Mouse (Mus musculus) heart, postnatal 10 days (tissue): ENCODE measurements around the gene Serpina3m. TPM values are rescaled to one million over a fixed set of nuclear protein-coding genes. Genes with fewer than 3 reads are reported as not detected.
"Not testable (repeated sequence)": the region's sequence is repeated elsewhere in the genome, so short reads cannot be mapped to it uniquely, and the experiment has no call there.

ENCODE experiments used
- DNase-seq, 2 experiments: peaks; one replicate each; pipeline ENCODE4 v3.0.0; 2021
- intact Hi-C: fragments of 180-260 bp; cut with DNase I; formaldehyde crosslinking; loops from one replicate; pipeline ENCODE4 v1.15.1; 2025
- total RNA-seq, 2 experiments: library from RNA; stranded (reverse); gene quantifications; 2 replicates each; pipeline ENCODE4 v1.2.3; 2021

The Serpina3m gene
- total RNA-seq, 2 experiments from 2014 or later: not detected

DNA sequence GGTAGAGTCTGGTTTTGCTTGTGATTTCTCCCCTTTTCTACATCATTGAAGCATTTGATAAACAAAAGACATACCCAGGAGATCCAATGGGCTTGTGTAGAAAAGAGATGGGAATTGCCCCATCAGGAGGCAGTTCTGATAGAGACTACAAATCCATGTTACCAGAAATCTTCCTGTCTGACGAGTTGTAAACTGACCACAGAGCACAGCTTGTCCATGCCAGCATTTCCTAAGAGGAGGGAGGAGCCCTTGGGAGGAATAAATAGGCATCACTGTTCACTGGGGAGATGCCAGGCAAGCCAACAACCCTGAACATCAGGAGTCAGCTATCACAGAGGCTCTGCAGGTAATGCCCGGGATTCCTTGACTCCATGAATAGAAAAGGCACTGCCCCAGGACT is 48.6 kb downstream of the Serpina3m start:
- DNase-seq: not testable (repeated sequence)

DNA sequence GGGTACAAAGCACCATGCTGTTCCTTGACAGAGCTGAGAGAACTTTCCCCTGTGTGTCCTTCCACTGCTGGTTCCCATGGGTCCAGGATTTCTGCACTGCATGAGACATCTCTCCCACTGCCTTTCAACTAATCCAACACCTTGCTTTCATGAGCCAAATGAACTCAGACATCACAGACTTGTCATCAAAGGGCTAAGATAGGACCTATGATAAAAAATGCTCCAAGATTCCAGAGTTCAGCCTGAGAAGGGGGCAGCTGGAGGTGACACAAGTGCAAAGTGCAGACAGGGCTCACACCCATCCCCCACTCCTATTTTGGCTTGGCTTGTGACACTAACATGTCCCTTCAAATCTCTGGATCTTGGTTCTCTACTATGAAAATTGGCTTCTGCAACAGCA is 50.2 kb downstream of the Serpina3m start:
- no peak for DNase-seq
- intact Hi-C loops: no loop called here

More for the DNA sequence above, 48.6 kb downstream of the Serpina3m start:
- intact Hi-C loops: not testable (repeated sequence)

DNA sequence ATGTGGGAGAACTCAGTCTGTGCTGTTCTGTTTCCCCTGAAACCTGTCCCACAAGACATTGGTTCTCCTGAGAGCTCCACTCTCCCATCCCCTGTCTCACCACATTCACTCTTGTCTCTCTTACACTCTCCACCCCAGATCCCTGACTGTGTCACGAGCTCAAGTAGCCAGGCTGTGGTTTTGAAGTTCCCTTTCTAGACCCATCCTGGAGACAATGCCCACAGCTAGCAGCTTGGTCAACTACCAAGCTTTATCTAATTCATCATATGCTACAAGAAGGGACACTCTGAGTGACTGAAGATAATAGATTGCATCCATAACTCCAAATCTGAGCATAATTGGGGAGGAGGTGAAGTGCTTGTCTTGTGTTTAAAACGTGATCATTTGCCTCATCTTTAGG is 52.8 kb downstream of the Serpina3m start:
- intact Hi-C loops: loop anchor here (5.0 kb wide), 1 partner anchor 244 kb away; no protein-coding TSS in a partner anchor
- not testable (repeated sequence) for DNase-seq

DNA sequence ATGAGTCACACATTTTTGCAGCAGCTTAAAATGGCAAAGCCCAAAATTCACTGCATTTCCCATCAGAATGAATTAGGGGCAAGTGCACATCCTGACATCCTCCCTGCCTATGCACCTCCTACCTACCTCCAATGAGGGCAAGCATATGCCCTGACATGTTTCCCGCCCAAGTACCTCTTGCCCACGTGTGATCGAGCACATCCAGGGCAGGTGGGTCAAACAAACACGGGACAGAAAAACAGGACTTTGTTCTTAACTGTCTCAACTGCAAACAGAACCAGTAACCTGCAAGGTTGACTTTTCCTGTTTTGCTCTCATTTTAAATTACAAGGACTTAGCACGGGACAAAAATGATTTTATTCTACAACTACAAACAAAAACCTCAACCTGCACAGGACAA is 65.7 kb downstream of the Serpina3m start:
- intact Hi-C loops: no loop called here
- no peak for DNase-seq

DNA sequence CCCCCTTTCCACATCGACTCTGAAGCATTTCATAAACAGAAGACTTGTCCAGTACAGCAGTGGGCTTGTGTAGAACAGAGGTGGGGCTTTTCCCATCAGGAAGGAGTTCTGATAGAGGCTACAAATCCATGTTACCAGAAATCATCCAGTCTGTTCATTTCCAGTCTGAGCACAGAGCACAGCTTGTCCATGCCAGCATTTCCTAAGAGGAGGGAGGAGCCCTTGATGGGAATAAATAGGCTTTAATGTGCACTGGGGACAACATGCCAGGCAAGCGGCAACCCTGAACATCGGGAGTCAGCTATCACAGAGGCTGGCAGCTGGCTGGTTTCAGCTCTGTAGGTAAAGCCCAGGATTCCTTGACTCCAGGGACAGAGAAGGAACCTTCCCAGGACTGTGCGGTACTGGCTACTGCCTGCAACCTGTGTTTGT is 68.2 kb downstream of the Serpina3m start, which contains the start of gene Serpina3n:
Gene Serpina3n, plus strand, starts transcription at position 276 of the 432 bp plus-strand sequence.
- intact Hi-C loops: no loop called here
- peak; percentile 6 to 7 for DNase-seq

DNA sequence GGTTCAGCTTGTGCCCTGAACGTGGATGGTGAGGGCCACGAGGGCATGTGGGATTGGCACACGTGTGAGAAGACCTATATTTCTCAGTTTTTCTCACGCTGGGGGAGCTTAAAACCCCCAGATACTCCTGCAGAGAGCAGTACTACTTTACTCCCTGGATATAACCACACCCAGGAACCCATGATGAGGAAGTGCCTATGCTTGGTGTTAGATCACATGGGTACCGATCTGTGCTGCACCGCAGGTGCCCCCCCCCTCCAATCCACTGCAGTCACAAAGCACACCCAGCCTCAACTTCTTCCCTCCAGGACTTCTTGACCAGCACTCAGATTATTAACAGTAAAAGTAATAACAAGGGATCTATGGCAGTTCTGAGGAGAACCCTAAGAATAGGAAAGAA is 74.2 kb downstream of the Serpina3m start:
- intact Hi-C loops: loop anchor here (10.0 kb wide), 1 partner anchor 188 kb away; no protein-coding TSS in a partner anchor
- no peak for DNase-seq

DNA sequence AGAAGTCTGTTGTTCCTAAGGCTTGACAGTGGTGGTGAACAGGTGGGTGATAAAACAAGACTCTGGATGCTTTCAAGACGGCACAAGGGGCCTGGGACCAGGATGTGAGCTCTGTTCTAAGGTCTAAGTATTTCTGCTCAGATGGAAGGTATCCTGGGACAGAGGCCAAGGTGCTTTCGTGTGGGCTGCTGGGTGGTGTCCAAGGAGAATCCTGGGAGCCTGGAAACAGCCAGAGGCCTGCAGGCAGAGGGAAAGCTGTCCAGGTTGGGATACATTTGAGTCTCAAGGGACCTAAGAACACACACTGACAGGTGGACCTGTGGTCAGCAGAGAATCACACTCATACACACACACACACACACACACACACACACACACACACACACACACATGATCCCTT is 76.3 kb downstream of the Serpina3m start:
- intact Hi-C loops: loop anchor here (10.0 kb wide), 1 partner anchor 190 kb away; no protein-coding TSS in a partner anchor
- DNase-seq: peak in 1 of 2 experiments; percentile 10

DNA sequence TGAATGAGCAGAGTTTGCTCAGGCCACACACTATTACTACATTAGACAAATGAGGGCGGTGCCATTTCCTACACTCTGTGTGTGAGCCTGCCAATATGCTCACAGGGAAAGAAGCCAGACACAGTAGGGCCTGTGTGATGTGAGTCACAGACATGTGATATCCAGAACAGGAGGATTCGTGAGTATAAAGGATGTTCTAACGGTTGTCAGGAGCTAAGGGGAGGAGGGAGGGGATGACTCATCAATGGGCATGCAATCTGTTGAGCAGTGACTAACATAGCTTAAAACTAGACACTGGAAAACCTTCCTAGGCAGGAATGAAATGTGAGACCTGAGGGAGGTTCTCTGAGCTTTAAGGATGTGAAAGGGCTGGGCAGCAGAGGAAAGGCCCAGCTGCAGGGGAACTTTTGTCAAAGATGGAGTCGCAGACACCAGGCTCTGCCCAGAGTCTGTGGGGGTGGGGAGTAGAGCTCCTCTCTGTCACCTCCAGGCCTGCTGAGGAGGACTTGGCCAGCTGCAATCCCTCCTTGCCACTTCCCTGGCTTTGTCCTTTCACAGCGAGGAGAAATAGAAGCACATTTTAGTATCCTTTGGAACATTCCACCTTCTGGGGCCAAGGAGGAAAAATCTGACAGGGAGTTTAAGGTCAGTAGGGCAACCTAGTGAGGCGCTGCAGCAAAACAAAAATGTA is 77.5 kb downstream of the Serpina3m start:
- intact Hi-C loops: loop anchor here (5.0 to 10.0 kb wide), 2 partner anchors 63 to 191 kb away; no protein-coding TSS in a partner anchor
- peak; percentile 57 to 66 for DNase-seq

DNA sequence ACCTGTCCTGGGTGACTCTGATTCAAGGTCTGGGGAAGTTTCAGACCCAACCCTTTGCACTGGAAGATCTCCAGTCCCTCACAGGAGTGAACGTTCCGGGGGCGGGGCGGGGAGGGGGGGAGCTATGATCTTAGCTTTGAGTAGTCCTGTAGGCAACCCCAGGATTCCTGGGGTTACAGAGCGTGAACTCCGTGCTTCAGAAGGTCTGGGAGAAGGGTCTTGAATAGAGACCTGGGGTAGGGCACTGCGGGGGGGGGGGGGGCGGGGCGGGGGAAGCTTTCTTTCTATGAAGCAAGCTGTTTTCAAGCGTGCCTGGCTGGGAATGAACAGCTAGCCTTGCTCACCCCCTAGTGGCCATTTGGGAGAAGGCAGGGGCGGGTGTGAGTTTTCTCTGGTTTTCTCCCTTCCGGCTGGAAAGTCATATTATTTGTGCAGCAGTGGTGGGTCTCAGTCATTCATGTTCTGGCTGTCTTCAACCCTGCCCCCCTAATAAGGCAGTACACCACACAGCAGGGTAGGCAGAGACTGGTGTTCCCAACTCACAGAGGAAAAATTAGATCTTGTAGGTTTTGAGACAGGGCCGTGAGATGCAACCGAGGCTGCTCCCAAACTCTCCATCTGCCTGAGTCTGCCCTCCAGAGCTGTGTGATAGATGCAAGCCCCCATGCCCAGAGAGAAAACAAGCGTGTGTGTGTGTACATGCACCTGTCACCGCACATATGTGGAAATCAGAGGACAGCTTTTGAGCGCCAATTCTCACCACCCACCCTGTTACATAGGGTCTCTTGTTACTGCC is 80.3 kb downstream of the Serpina3m start:
- intact Hi-C loops: loop anchor here (1.0 to 10.0 kb wide), 4 partner anchors 66 to 423 kb away; no protein-coding TSS in a partner anchor
- peak; percentile 81 to 92 for DNase-seq

DNA sequence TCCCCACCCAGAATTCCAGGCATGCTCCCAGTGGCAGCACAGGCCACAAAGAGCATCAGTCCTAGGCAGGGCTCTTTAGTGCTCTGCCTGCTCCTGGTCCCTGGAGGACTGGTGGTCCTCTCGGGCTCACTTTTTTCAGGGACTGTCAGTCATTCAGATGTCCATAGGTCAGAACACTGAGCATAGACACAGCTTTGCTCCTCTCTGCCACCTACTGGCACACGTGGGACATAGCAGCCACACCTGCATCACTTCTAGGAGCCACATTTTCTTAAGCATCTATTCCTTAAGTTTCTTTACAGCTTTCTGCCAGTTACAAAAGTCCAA is 80.8 kb downstream of the Serpina3m start:
- no peak for DNase-seq
- intact Hi-C loops: loop anchor here (5.0 to 10.0 kb wide), 2 partner anchors 67 to 194 kb away; no protein-coding TSS in a partner anchor

DNA sequence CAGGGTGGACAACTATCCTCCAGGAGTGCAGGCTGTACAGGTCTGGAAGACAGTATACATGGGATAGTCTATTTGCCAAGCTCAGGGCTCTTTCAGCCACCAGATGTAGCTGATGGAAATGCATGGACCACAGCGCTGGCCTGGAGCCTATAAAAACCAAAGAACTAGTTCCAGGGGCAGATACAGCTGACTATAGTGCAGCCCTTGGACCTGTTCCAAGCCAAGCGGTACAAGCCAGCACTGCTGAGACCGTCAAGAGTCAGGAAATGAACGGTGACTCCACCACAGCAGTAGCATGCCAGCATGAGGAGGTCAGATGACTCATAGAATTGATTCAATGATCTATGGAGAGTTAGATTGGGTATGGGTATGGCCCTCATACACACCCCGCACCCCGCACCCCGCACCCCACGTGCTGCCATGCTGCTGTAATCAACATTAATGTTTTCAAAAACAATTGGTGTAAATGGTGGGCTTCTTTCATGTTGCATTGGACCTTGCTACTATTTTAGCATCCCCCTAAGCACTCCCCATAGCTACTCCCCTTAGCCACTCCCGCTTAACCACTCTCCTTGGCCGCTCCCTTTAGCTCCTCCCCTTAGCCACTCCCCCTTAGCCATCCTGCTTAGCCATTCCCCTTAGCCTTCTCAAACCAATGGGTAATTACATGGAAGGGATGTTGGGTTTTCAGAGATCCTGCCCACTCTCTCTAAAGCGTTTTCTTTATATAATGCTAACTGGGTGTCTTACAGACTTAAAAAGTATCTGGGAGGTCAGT is 84.5 kb downstream of the Serpina3m start:
- DNase-seq: peak; percentile 45 to 46
- intact Hi-C loops: no loop called here

DNA sequence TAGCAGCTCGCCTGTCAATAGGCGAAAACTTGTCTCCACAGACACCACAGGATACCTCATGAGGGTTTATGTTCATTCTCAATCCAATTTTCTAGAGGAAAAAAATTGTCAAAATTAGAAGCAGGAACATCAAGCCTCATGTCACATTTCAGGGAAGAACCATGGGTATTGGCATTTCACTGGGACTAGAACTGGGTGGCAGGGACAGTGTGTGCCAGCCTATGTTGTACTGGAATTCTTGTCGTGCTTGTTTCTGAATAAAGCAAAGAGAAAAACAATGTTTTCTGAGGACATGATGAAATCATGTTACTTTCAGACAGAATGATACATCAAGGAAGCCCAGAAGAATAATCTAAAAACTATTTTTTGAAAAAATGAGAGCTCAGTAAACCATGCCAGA is 87.3 kb downstream of the Serpina3m start:
- intact Hi-C loops: no loop called here
- DNase-seq: no peak

DNA sequence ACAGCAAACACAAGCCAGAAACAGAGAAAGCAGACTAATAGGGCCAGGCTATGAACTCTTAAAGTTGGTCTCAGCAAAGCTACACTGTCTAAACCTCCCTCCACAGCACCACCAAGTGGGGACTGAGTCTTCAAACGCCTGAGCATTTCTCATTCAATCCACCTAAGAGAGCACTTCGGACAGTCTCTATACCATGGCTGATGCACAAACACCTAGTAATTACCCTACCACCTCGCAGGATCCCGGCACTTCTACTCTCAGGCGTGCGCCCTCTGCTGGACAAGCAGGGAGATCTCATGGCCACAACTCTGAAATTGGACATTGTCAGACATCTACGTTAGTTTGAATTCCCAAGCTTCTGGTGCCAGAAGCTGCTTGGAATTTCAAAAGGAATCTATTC is 88.6 kb downstream of the Serpina3m start:
- DNase-seq: peak in 1 of 2 experiments; percentile 54
- intact Hi-C loops: no loop called here

DNA sequence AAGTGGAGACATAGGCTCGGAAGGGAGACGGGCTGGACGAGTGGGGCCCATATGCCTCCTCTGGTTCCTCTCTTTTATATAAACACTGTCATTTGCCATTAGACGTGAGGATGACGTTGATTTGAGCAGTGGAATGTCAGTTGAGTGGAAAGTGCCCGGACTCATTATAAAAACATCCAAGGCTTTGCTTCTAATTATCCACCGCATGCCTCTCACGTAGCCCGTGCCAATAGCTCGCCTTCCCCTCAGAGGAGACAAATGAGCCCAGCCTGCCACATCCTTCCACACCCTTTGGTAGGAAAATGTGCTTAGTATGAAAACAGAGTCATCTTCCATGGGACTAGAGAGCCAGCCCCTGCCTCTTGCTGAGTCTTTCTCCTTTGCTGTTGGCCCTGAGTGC is 93.1 kb downstream of the Serpina3m start:
- intact Hi-C loops: no loop called here
- no peak for DNase-seq

DNA sequence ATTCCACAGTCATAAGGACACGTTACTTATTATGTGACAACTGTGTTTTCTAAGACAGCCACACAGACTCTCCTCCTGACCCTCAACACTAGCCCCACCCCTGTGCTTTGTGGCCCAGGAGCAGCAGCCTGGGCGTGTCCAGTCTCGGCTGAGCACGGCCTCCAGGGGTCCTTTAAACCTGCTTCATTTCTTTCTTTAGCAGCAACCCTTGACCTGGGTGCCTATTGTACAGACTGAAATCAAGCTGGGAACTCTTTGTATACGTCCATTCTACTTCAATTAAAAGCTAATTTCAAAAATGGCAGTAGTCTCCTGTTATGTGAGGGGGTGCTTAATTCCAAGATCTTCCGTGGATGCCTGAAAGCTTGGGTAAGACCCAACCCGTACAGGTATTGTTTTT is 94.9 kb downstream of the Serpina3m start:
- DNase-seq: no peak
- intact Hi-C loops: no loop called here

DNA sequence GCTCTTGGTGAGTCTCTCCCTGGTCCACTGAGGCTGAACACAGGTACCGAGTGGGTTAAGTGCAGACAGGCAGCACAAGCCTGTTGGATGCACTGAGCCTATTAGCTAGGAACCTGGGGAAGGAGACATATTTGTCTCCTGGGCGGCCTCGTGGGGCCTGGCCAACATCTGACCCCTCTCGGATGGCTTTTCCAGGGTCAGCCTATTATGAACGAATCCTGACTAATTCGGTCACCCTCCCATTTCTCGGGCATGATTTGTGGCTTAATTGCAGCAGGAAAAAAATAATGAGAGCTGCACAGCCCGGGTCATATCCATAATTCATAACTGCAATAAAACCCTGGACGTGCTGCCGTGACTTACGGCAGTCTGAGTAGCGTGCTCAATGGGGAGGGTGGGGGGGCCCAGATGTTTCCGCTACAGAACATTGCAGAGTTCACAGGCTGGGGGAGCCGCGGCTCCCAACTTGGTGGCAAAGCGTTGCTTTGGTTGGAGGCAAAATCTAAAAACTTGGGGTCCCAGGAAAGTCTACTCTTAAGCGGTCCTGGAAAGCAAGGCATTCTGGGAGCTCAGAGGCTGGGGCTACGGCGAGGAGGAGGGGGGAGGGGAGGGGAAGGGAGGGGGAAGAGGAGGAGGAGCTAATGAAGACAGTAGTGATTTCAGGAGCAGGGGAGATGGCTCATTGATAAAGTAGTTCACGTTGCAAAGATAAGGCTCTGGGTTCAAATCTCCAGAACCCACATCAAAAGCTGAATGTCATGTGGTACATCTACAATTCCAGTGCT is 95.9 kb downstream of the Serpina3m start:
- intact Hi-C loops: no loop called here
- no peak for DNase-seq

DNA sequence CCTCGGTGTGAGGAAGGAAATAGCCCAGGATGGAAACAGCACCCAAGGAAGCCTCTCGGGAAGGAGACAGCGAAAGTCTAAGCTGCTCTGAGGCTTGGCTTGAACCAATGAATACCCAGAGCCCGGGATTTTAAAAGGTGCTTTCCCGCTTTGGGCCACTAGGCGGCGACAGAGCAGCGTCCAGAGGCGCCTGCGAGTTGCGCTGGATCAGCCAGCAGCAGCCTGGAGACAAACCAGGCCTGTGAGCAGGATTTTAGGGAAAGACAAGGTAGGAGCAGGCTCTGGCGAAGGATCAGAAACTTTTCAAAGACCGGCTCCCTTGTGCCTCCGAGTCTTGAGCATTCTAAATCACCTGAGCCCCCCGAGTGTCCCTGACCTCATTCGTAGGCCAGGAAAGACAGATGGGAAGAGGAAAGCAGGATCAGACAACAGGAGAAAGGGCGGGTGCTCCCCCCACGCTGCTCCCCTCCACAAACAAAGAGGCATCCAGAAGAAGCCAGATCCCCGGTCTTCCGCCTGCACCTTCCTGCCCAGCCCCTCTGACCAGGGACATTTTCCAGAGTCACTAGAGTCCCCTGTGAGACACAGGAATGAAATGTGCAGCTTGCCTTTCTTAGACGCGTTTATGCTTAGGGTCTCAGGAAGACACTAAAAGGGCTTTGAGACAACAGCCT is 101.9 kb downstream of the Serpina3m start:
- DNase-seq: peak; percentile 88 to 93
- intact Hi-C loops: loop anchor here (1.0 to 10.0 kb wide), 4 partner anchors 175 to 585 kb away; no protein-coding TSS in a partner anchor

DNA sequence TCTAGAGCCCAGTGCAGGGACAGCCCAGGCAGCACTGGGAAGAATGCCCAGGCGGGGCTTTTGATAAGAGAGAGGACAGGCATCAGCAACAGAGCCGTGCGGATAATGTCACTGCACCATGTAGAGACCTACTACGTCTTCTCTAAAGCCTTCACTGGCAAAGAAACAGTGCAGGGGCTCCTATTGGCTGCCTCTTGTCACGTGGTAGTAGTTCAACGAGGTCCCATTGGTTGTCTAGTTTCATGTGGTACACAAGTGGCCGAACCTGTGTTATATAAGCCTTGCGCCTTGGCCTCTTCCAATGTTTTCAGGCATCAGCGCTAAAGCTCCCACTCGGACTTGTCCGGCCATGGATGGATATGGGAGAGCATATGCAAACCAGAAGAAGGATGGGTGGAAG is 105.4 kb downstream of the Serpina3m start:
- peak; percentile 31 to 55 for DNase-seq
- intact Hi-C loops: loop anchor here (10.0 kb wide), 2 partner anchors 171 to 581 kb away; no protein-coding TSS in a partner anchor
